Mouse (Mus musculus) limb, embryonic 12.5 days (tissue): ENCODE results near the gene Elmod3. TPM values are rescaled to one million over a fixed set of nuclear protein-coding genes. Genes with fewer than 3 reads are reported as not detected.
"Not testable (repeated sequence)": the region's sequence is repeated elsewhere in the genome, so short reads cannot be mapped to it uniquely, and the experiment has no call there.

Experiments
- ATAC-seq: fragments of 200-750 bp; cut with Nextera tagmentation; 2 replicates; pipeline ENCODE4 v1.8.0; 2017; ENCODE audit warnings: low read depth, moderate TSS enrichment; ENCODE audit not compliant: insufficient number of reproducible peaks, insufficient read depth, low FRiP score, low TSS enrichment
- H3K27ac ChIP-seq: fragments of 300-500 bp; sonication (generic); 2 replicates; pipeline ENCODE4 v1.5.1; 2016; ENCODE audit warnings: mild to moderate bottlenecking, moderate library complexity
- H3K27me3 ChIP-seq: fragments of 300-500 bp; sonication (generic); 2 replicates; pipeline ENCODE4 v1.6.1; 2016; ENCODE audit warnings: mild to moderate bottlenecking, moderate library complexity
- H3K36me3 ChIP-seq: fragments of 300-500 bp; sonication (generic); 2 replicates; pipeline ENCODE4 v1.6.1; 2016; ENCODE audit warnings: mild to moderate bottlenecking, moderate library complexity
- H3K4me1 ChIP-seq: fragments of 300-500 bp; sonication (generic); replicated peaks from 2 replicates; pipeline ENCODE4 v1.6.1; 2016
- H3K4me2 ChIP-seq: fragments of 300-500 bp; sonication (generic); 2 replicates; pipeline ENCODE4 v1.6.1; 2016; ENCODE audit warnings: mild to moderate bottlenecking, moderate library complexity
- H3K4me3 ChIP-seq: fragments of 300-500 bp; sonication (generic); replicated peaks from 2 replicates; pipeline ENCODE4 v1.5.1; 2016; ENCODE audit warnings: mild to moderate bottlenecking
- H3K9ac ChIP-seq: fragments of 300-500 bp; sonication (generic); replicated peaks from 2 replicates; pipeline ENCODE4 v1.6.1; 2016; ENCODE audit warnings: mild to moderate bottlenecking, moderate library complexity
- H3K9me3 ChIP-seq: fragments of 300-500 bp; sonication (generic); 2 replicates; pipeline ENCODE4 v1.6.1; 2016; ENCODE audit warnings: mild to moderate bottlenecking, moderate library complexity
- WGBS: fragments of 180-500 bp; shearing (Covaris S2); methylation state at CpG from one replicate; pipeline ENCODE4 v1.1.7; 2016; 5-methylcytosine and 5-hydroxymethylcytosine counted together
- polyA plus RNA-seq: library from polyadenylated mRNA; unstranded; fragments of >200 nt; fragmentation: Nextera tagmentation; extraction: Ambion mirVana; gene quantifications from 2 replicates; pipeline ENCODE4 v1.2.1, GENCODE M21; 2016

Gene Elmod3
- polyA plus RNA-seq, 1 experiment from 2014 or later, result 14.8 TPM

DNA sequence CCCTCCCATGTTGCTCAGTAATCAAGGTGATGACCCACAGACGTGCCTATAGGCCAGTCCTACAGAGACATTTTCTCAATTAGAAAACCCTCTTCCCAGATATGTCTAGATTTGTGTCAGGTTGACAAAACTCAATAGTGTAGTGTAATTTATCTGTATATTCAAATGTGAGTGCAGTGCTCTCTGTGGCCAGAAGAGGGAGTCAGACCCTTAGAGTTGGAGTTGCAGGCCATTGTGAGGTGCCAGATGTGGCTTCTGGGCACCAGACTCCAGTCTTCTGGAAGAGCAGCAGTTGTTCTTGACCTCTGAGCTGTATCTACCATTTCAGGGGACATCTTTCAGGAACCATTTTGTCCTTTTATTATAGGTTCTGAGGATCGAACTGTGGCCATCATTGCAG lies 51.1 kb downstream of the Elmod3 start:
- no peaks in the 10 kb centered on the region for H3K27me3 ChIP-seq
- peaks cover 28% of the 10 kb centered on the region for H3K4me1 ChIP-seq
- ATAC-seq, result no peak
- no peak overlapping the region for H3K9ac ChIP-seq
- H3K4me3 ChIP-seq, result no peak overlapping the region
- 0 out of 2 replicates have a peak, but pooled peaks cover 6% of the 10 kb centered on the region for H3K9me3 ChIP-seq
- no peak overlapping the region for H3K4me2 ChIP-seq
- no peaks in the 10 kb centered on the region for H3K36me3 ChIP-seq
- H3K27ac ChIP-seq, result no peak overlapping the region
- 91% methylated on average over 2 of the region's 2 CpGs for WGBS

GRCm38 (mm10) chr6:72545377-72545776 lies 52.8 kb downstream of the Elmod3 start:
- H3K9ac ChIP-seq, result no peak overlapping the region
- H3K9me3 ChIP-seq, result peaks cover 11% of the 10 kb centered on the region; the same call in 1 of the 2 replicates
- no peaks in the 10 kb centered on the region for H3K36me3 ChIP-seq
- no peak overlapping the region for H3K27ac ChIP-seq
- no peaks in the 10 kb centered on the region for H3K27me3 ChIP-seq
- H3K4me1 ChIP-seq, result peaks cover 24% of the 10 kb centered on the region
- no peak overlapping the region for H3K4me2 ChIP-seq
- no peak for ATAC-seq
- WGBS, result 58% methylated on average over 7 of the region's 7 CpGs
- H3K4me3 ChIP-seq, result no peak overlapping the region

- H3K27me3 ChIP-seq, result no peaks in the 10 kb centered on the region
- H3K4me1 ChIP-seq, result peaks cover 24% of the 10 kb centered on the region
- peak within 1 kb of the TSS; percentile 59 for H3K4me2 ChIP-seq
- H3K4me3 ChIP-seq, result peak within 1 kb of the TSS; percentile 30
- no peak for ATAC-seq
- no peaks in the 10 kb centered on the region for H3K36me3 ChIP-seq
- WGBS, result 6% methylated on average over 23 of the region's 23 CpGs
- peaks cover 11% of the 10 kb centered on the region; the same call in 1 of the 2 replicates for H3K9me3 ChIP-seq
- H3K27ac ChIP-seq, result peak within 1 kb of the TSS; percentile 62
- H3K9ac ChIP-seq, result no peak within 1 kb of the TSS; the same call in 1 of the 2 replicates
Measured at GRCm38 (mm10) chr6:72544283-72544987, 53.8 kb downstream of the Elmod3 start, which contains the start of gene Capg. TSS of gene Capg (plus strand) at chr6:72544391.

GRCm38 (mm10) chr6:72543265-72543850 lies 54.9 kb downstream of the Elmod3 start:
- 76% methylated on average over 12 of the region's 12 CpGs for WGBS
- no peak for ATAC-seq
- Histone ChIP-seq H3K9ac (no peak overlapping the region), H3K36me3 (no peaks in the 10 kb centered on the region), H3K9me3 (peaks cover 11% of the 10 kb centered on the region; the same call in 1 of the 2 replicates), H3K4me2 (no peak overlapping the region), H3K4me1 (peaks cover 31% of the 10 kb centered on the region), H3K27ac (peak overlapping the region; percentile 62), H3K27me3 (no peaks in the 10 kb centered on the region), H3K4me3 (no peak overlapping the region)

DNA sequence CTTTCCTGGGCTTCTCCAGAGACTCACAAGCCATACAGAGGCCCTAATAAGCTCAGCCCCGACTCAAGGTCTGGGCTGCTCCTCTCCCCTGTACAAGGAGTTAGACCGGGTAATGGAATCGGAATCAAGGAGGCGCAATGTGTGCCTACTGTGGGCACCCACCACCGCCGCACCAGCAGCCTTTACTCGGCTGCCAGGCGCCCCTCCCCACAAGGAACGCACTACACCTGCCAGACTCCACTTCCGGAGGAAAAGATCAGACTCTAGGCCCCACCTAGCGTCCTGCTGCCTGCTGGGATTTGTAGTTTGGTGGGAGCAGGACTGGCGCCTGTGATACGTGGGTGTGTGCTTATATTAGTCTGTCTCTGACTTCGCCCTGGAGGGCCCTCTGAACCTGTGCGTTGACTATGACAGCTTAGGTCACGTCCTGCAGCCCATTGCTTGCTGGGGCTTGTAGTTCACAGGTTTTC lies 59.6 kb downstream of the Elmod3 start:
- Histone ChIP-seq H3K4me2 (peak overlapping the region; percentile 72), H3K9ac (peak overlapping the region; percentile 50; the same call in 1 of the 2 replicates), H3K9me3 (peaks cover 6% of the 10 kb centered on the region; the same call in 1 of the 2 replicates), H3K4me1 (peaks cover 28% of the 10 kb centered on the region), H3K36me3 (no peaks in the 10 kb centered on the region), H3K27ac (no peak overlapping the region), H3K27me3 (no peaks in the 10 kb centered on the region), H3K4me3 (peak overlapping the region; percentile 52)
- 4% methylated on average over 16 of the region's 16 CpGs for WGBS
- peak; percentile 89 for ATAC-seq

- ATAC-seq, result no peak
- Histone ChIP-seq H3K9me3 (peaks cover 6% of the 10 kb centered on the region; the same call in 1 of the 2 replicates), H3K4me1 (peaks cover 22% of the 10 kb centered on the region), H3K27ac (0 out of 2 replicates have a peak overlapping the region, but pooled peaks have one; percentile 0), H3K4me3 (peak overlapping the region; percentile 52), H3K27me3 (no peaks in the 10 kb centered on the region), H3K36me3 (no peaks in the 10 kb centered on the region), H3K4me2 (peak overlapping the region; percentile 72), H3K9ac (peak overlapping the region; percentile 50; the same call in 1 of the 2 replicates)
- 46% methylated on average over 10 of the region's 10 CpGs for WGBS
Measured at GRCm38 (mm10) chr6:72537998-72538500, 60.2 kb downstream of the Elmod3 start.

GRCm38 (mm10) chr6:72535165-72535564 lies 63.0 kb downstream of the Elmod3 start:
- no peaks in the 10 kb centered on the region for H3K9me3 ChIP-seq
- peak overlapping the region; percentile 39 for H3K4me2 ChIP-seq
- no peak for ATAC-seq
- peaks cover 31% of the 10 kb centered on the region for H3K4me1 ChIP-seq
- H3K27ac ChIP-seq, result no peak overlapping the region
- H3K9ac ChIP-seq, result no peak overlapping the region
- 6% methylated on average over 9 of the region's 9 CpGs for WGBS
- H3K36me3 ChIP-seq, result no peaks in the 10 kb centered on the region
- H3K27me3 ChIP-seq, result no peaks in the 10 kb centered on the region
- 0 out of 2 replicates have a peak overlapping the region, but pooled peaks have one; percentile 3 for H3K4me3 ChIP-seq

DNA sequence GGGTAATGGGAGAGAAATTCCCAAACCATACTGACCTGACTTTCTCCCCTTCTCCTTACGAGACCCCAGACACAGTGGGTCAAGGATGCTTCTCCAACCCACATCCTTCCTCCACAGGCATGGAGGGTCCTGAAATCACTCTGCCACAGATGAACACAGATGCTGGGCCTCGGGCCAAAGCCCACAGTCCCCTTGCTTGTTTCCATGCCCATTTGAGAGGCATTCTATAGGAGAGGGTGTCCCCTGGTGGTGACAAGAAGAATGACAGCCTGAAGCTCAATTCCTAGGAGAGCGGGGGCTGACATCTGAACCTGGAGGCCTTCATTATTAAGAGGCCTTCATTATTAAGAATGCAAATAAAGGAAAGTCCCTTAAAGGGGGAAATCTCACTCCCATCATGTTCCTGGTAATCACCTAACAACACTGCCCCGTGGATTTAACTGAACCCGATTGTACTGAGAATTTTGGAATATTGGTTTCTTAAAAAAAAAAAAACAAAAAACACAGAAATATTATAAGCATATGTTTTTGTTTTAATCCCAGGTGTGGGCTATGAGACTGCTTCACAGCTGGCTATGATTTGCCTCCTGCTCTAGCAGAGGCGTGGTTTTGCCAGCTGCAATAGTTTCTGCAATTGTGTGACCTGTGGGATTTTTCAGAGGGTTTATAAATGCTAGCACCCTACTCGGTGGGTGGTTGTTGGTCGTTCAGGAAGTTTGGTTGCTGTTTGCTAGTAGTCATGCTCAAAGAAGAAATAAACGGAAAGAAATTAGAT lies 64.0 kb downstream of the Elmod3 start:
- no peak overlapping the region for H3K4me3 ChIP-seq
- H3K36me3 ChIP-seq, result no peaks in the 10 kb centered on the region
- peaks cover 31% of the 10 kb centered on the region for H3K4me1 ChIP-seq
- peak overlapping the region; percentile 71 for H3K27ac ChIP-seq
- no peaks in the 10 kb centered on the region for H3K9me3 ChIP-seq
- H3K27me3 ChIP-seq, result no peaks in the 10 kb centered on the region
- peak; percentile 58 for ATAC-seq
- no peak overlapping the region; the same call in 1 of the 2 replicates for H3K9ac ChIP-seq
- H3K4me2 ChIP-seq, result no peak overlapping the region
- 21% methylated on average over 9 of the region's 9 CpGs for WGBS

GRCm38 (mm10) chr6:72533555-72533954 lies 64.7 kb downstream of the Elmod3 start:
- peaks cover 26% of the 10 kb centered on the region for H3K4me1 ChIP-seq
- not testable (repeated sequence) for H3K4me3 ChIP-seq, H3K4me2 ChIP-seq, H3K9ac ChIP-seq, H3K36me3 ChIP-seq, ATAC-seq, H3K27me3 ChIP-seq, H3K9me3 ChIP-seq
- H3K27ac ChIP-seq, result peak overlapping the region; percentile 71
- 30% methylated on average over 1 of the region's 1 CpGs for WGBS

DNA sequence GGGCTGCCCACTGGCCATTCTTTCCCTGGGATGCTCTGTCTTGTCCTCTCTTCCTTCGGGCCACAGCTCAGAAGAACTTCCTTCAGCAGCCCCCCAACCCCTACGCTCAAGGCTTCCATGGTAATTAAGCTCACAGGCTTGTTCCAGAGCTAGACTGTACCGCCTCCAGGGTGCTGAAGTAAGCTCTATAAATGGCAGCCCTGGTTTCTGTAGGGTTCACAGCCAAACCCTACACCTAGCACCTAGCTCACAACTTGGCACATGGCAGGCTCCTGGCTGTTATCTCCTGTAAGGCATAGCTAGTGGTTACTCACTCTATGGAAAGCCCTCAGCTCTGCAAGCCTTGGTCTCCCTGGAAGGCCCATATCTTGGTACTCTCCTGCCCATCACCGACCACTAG lies 65.6 kb downstream of the Elmod3 start:
- Histone ChIP-seq H3K9ac (no peak overlapping the region), H3K27ac (no peak overlapping the region), H3K36me3 (no peaks in the 10 kb centered on the region), H3K4me1 (peaks cover 17% of the 10 kb centered on the region), H3K4me2 (no peak overlapping the region), H3K9me3 (no peaks in the 10 kb centered on the region), H3K4me3 (no peak overlapping the region), H3K27me3 (no peaks in the 10 kb centered on the region)
- ATAC-seq, result no peak
- 74% methylated on average over 4 of the region's 4 CpGs for WGBS
